Mouse (Mus musculus): Measurements from ENCODE around the gene Olfr1339. TPM values are rescaled to one million over a fixed set of nuclear protein-coding genes. Genes with fewer than 3 reads are reported as not detected.
A peak's percentile ranks its signal among the peaks of the same experiment; 100 is the strongest.

Olfr1339 gene
- not detected for total RNA-seq (2021)

GRCm38 (mm10) chr4:118731875-118732274 lies at the start of gene Olfr1339:
Gene Olfr1339 (plus strand): TSS chr4:118732175.
- DNase-seq: no peak

- DNase-seq: no peak
These were observed 44.9 kb upstream of the Olfr1339 start for GRCm38 (mm10) chr4:118687086-118687485.

- no peak for DNase-seq
These were observed 39.5 kb upstream of the Olfr1339 start, which contains the start of gene Olfr1342 for GRCm38 (mm10) chr4:118692412-118692973. Gene Olfr1342 (minus strand): TSS chr4:118692756.

- no peak for DNase-seq
These were observed 38.2 kb upstream of the Olfr1339 start for GRCm38 (mm10) chr4:118693812-118694211.

GRCm38 (mm10) chr4:118703223-118703622 lies 28.8 kb upstream of the Olfr1339 start, which contains the start of gene Olfr1341:
Gene Olfr1341 (plus strand): TSS chr4:118703523.
- DNase-seq: no peak

- DNase-seq: no peak
These were observed 23.9 kb upstream of the Olfr1339 start for GRCm38 (mm10) chr4:118708086-118708485.

- no peak for DNase-seq
These were observed 20.3 kb upstream of the Olfr1339 start for GRCm38 (mm10) chr4:118711656-118712055.

- no peak for DNase-seq
These were observed 12.1 kb upstream of the Olfr1339 start, which contains the start of gene Olfr1340 for GRCm38 (mm10) chr4:118719838-118720237. Gene Olfr1340 (plus strand): TSS chr4:118720138.

GRCm38 (mm10) chr4:118721742-118722483 lies 10.1 kb upstream of the Olfr1339 start:
- DNase-seq: no peak

- DNase-seq: no peak
These were observed 7.6 kb downstream of the Olfr1339 start for GRCm38 (mm10) chr4:118739574-118739973.

GRCm38 (mm10) chr4:118740988-118741698 lies 9.2 kb downstream of the Olfr1339 start:
- DNase-seq: no peak

- DNase-seq: peak in 1 of 2 experiments; percentile 7
These were observed 9.9 kb downstream of the Olfr1339 start for GRCm38 (mm10) chr4:118741881-118742280.

GRCm38 (mm10) chr4:118758637-118759036 lies 26.7 kb downstream of the Olfr1339 start, which contains the start of gene Olfr1338:
Gene Olfr1338 (minus strand): TSS chr4:118758737.
- DNase-seq: no peak

GRCm38 (mm10) chr4:118782486-118782885 lies 50.5 kb downstream of the Olfr1339 start, which contains the start of gene Olfr1337:
Gene Olfr1337 (minus strand): TSS chr4:118782586.
- DNase-seq: no peak

Other genes starting within 250 kb of the Olfr1339 start
- gene Tie1, start 242.1 kb upstream of the Olfr1339 start, total RNA-seq (2021): 1 to 10 TPM; 7.1 to 8.5 TPM
- not detected for gene 2610528J11Rik, start 205.2 kb upstream of the Olfr1339 start, total RNA-seq (2021)
- 1 to 10 TPM; 5.6 to 8.1 TPM for gene Tmem125, start 188.1 kb upstream of the Olfr1339 start, total RNA-seq (2021)
- under 1 TPM; 0.78 to 0.90 TPM for gene Cfap57, start 111.4 kb upstream of the Olfr1339 start, total RNA-seq (2021)
- 10 to 100 TPM; 61.8 to 64.2 TPM for gene Ebna1bp2, start 111.4 kb upstream of the Olfr1339 start, total RNA-seq (2021)
- gene Olfr62, start 73.2 kb upstream of the Olfr1339 start, total RNA-seq (2021): not detected
- gene Olfr1342, start 39.4 kb upstream of the Olfr1339 start, total RNA-seq (2021): not detected
- gene Olfr1341, start 28.7 kb upstream of the Olfr1339 start, total RNA-seq (2021): not detected
- not detected for gene Olfr1340, start 12.0 kb upstream of the Olfr1339 start, total RNA-seq (2021)
- gene Olfr1338, start 26.6 kb downstream of the Olfr1339 start, total RNA-seq (2021): not detected
- gene Olfr1337, start 50.4 kb downstream of the Olfr1339 start, total RNA-seq (2021): not detected
- gene Olfr1335, start 77.8 kb downstream of the Olfr1339 start, total RNA-seq (2021): not detected
- not detected for gene Olfr1333, start 104.1 kb downstream of the Olfr1339 start, total RNA-seq (2021)
- not detected for gene Olfr1331, start 132.5 kb downstream of the Olfr1339 start, total RNA-seq (2021)
- gene Olfr1330, start 156.4 kb downstream of the Olfr1339 start, total RNA-seq (2021): not detected
- not detected for gene Olfr1329, start 185.3 kb downstream of the Olfr1339 start, total RNA-seq (2021)
- gene Olfr1328, start 206.4 kb downstream of the Olfr1339 start, total RNA-seq (2021): not detected
- under 1 TPM; 0.15 to 0.88 TPM for gene Lao1, start 229.4 kb downstream of the Olfr1339 start, total RNA-seq (2021)